Mouse (Mus musculus): ENCODE data around the gene Notch1. TPM values are rescaled to one million over a fixed set of nuclear protein-coding genes. Genes with fewer than 3 reads are reported as not detected.

The Notch1 gene
- polyA plus RNA-seq, 1 experiment from 2014 or later: 11.3 TPM

GRCm38 (mm10) chr2:26446671-26447070, 69.8 kb downstream of the Notch1 start:
- peaks cover 2% of the 10 kb centered on the region; the same call in 1 of the 2 replicates for H3K36me3 ChIP-seq
- ATAC-seq: no peak
- H3K27ac ChIP-seq: 0 out of 2 replicates have a peak overlapping the region, but pooled peaks have one; percentile 78
- 70% methylated on average over 4 of the region's 4 CpGs for WGBS
- H3K27me3 ChIP-seq (replicated peaks): no peaks in the 10 kb centered on the region
- H3K4me2 ChIP-seq (replicated peaks): peak overlapping the region; percentile 92
- H3K9ac ChIP-seq: peak overlapping the region; percentile 71
- peaks cover 19% of the 10 kb centered on the region for H3K4me1 ChIP-seq (replicated peaks)
- H3K4me3 ChIP-seq (replicated peaks): peak overlapping the region; percentile 67
- no peaks in the 10 kb centered on the region for H3K9me3 ChIP-seq

GRCm38 (mm10) chr2:26445666-26446445, 70.6 kb downstream of the Notch1 start:
- WGBS: under 1% methylated on average over 44 of the region's 44 CpGs
- H3K9ac ChIP-seq: peak overlapping the region; percentile 71

DNA sequence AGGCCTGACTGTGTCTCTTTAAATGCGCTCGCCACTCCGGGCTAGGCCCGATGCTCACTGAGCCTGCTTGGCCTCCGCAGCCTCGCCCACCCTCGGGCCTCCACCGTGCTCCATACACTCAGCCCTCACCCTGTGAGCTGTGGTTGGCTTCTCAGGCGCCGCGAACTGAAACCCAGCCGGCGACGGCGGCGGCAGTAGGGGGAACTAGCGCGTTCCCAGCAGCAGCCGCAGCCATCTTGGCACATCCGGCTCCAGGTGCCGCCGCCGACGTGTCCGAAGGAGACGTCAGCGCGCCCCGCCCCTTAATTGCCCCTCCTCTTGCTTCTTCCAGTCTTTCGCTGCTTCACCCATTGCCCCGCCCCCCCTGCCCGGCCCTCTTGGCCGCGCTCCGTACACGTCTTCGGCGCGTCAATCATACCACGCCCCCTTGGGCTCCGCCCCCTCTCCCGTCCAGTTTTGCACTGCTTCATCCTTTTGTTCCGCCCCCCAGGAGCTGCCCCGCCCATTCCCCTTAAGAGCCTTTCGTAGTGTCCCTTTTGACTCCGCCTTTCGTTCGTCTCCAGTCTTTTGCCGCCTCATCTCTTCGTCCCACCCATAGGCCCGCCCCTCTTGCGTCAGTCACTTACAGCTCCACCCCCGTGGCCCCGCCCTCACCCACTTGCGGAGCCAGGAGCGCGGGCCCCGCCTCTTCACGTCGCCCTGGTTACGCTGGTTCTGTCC, 71.4 kb downstream of the Notch1 start, which contains the start of gene Sec16a:
Sec16a (minus strand) TSS at position 271 of the 720 bp plus-strand sequence.
- H3K27me3 ChIP-seq (replicated peaks): no peaks in the 10 kb centered on the region
- peak within 1 kb of the TSS; percentile 97 for H3K9ac ChIP-seq
- peaks cover 19% of the 10 kb centered on the region for H3K4me1 ChIP-seq (replicated peaks)
- ATAC-seq: peak; percentile 95
- peak within 1 kb of the TSS; percentile 92 for H3K4me2 ChIP-seq (replicated peaks)
- H3K9me3 ChIP-seq: no peaks in the 10 kb centered on the region
- H3K36me3 ChIP-seq: peaks cover 17% of the 10 kb centered on the region
- under 1% methylated on average over 59 of the region's 61 CpGs for WGBS
- H3K4me3 ChIP-seq (replicated peaks): peak within 1 kb of the TSS; percentile 67
- peak within 1 kb of the TSS; percentile 86 for H3K27ac ChIP-seq

More at GRCm38 (mm10) chr2:26445666-26446445, 70.6 kb downstream of the Notch1 start:
- ATAC-seq: peak; percentile 93
- H3K4me1 ChIP-seq (replicated peaks): peaks cover 19% of the 10 kb centered on the region
- H3K4me3 ChIP-seq (replicated peaks): peak overlapping the region; percentile 67
- peaks cover 10% of the 10 kb centered on the region for H3K36me3 ChIP-seq
- peak overlapping the region; percentile 92 for H3K4me2 ChIP-seq (replicated peaks)
- peak overlapping the region; percentile 78 for H3K27ac ChIP-seq
- no peaks in the 10 kb centered on the region for H3K9me3 ChIP-seq
- no peaks in the 10 kb centered on the region for H3K27me3 ChIP-seq (replicated peaks)

DNA sequence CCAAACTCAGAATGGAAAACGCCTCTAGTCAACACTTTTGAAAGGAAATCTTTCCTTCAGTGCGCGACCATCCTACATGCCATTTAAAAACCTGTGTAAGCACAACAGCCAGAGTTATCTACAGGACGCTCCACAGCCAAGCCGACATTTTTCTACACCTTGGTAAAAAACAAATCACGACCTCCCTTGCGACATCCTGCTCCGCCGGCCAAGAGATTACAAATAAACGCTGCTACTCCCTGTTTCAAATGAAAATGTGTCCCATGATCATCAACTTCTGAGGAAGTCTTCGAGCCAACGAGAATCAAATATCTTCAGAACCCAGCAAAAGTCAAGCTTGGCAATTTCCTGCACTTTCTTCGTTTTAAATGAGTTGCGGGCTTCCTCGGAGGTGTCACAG, 72.1 kb downstream of the Notch1 start:
- Histone ChIP-seq H3K9ac (peak overlapping the region; percentile 97), H3K4me3 (replicated peaks) (peak overlapping the region; percentile 67), H3K4me2 (replicated peaks) (peak overlapping the region; percentile 66)

GRCm38 (mm10) chr2:26443876-26444275, 72.6 kb downstream of the Notch1 start:
- H3K27ac ChIP-seq: no peak overlapping the region
- peak overlapping the region; percentile 67 for H3K4me3 ChIP-seq (replicated peaks)
- H3K27me3 ChIP-seq (replicated peaks): no peaks in the 10 kb centered on the region

More for the DNA sequence above, 72.1 kb downstream of the Notch1 start:
- Histone ChIP-seq H3K27me3 (replicated peaks) (no peaks in the 10 kb centered on the region), H3K27ac (peak overlapping the region; percentile 86), H3K36me3 (peaks cover 25% of the 10 kb centered on the region), H3K9me3 (no peaks in the 10 kb centered on the region), H3K4me1 (replicated peaks) (peaks cover 19% of the 10 kb centered on the region)
- WGBS: 3% methylated on average over 15 of the region's 15 CpGs
- ATAC-seq: no peak

DNA sequence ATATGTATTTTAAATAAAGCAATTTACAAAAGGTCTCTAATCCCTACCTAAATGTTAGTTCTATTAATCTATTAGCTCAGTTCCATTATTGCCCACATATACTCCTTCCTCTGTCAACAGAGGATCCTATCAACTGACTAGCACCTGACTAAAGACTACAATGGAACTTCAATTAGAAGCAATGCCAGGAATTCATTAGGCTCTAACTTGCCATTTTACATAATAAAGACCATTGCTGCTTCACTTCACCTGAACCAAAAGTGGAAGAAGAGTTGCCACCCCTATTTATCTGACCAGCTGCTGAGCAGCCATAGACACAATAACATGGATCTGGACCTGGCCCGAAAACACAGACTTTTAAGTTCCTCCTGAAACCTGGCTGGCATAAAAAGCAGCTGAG, 73.6 kb downstream of the Notch1 start:
- Histone ChIP-seq H3K4me3 (replicated peaks) (no peak overlapping the region), H3K4me1 (replicated peaks) (peaks cover 19% of the 10 kb centered on the region), H3K9ac (no peak overlapping the region), H3K27ac (no peak overlapping the region), H3K4me2 (replicated peaks) (peak overlapping the region; percentile 66; the same call in 1 of the 2 replicates), H3K9me3 (no peaks in the 10 kb centered on the region), H3K36me3 (peaks cover 37% of the 10 kb centered on the region), H3K27me3 (replicated peaks) (no peaks in the 10 kb centered on the region)
- 84% methylated on average over 1 of the region's 1 CpGs for WGBS
- ATAC-seq: no peak

More at GRCm38 (mm10) chr2:26443876-26444275, 72.6 kb downstream of the Notch1 start:
- 17% methylated on average over 3 of the region's 3 CpGs for WGBS
- Histone ChIP-seq H3K4me1 (replicated peaks) (peaks cover 19% of the 10 kb centered on the region), H3K9ac (peak overlapping the region; percentile 97), H3K4me2 (replicated peaks) (peak overlapping the region; percentile 66), H3K9me3 (no peaks in the 10 kb centered on the region), H3K36me3 (peaks cover 29% of the 10 kb centered on the region)
- ATAC-seq: no peak

DNA sequence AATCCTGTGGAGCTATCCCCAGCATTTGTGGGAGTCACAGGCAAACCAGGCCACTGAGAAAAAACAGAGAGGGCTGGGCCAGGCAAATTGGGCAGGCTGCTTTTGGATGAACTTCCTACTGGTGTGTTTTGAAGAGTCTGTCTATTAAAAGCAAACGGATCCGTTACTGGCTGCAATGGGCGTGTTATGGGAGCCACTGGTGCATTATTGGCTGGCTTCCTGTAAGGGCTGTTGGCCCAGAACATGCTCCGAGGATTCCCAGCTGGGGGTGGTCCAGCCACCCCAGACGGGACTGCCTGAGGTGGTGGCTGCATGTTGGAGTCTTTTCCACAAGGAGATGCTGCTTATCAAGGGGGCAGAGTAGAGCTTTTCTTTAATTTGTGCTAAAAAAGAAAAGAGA, 74.8 kb downstream of the Notch1 start:
- no peak overlapping the region for H3K4me3 ChIP-seq (replicated peaks)

DNA sequence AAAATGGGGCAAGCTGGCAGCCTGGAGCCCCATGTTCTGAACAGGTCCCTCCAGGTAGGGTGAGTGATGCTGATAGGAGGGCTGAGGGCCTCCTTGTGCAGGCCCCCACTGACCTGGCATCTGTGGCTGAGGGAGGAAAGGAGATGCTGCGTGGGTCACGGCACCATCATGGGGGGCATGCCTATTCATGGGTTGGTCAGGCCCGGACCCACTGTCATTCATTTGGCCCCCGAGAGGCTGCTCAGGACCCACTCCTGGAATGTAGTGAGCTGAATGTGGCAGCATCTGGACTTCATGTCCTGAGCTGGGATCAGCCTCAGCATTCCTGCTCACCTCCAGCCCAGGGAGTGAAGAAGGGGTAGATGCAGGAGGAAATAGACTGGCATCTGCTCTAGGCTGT, 75.2 kb downstream of the Notch1 start:
- Histone ChIP-seq H3K4me1 (replicated peaks) (peaks cover 10% of the 10 kb centered on the region), H3K4me2 (replicated peaks) (no peak overlapping the region), H3K27me3 (replicated peaks) (no peaks in the 10 kb centered on the region), H3K27ac (no peak overlapping the region), H3K9ac (no peak overlapping the region), H3K4me3 (replicated peaks) (no peak overlapping the region), H3K9me3 (no peaks in the 10 kb centered on the region), H3K36me3 (peaks cover 37% of the 10 kb centered on the region)
- ATAC-seq: no peak
- 92% methylated on average over 4 of the region's 4 CpGs for WGBS

More for the DNA sequence above, 74.8 kb downstream of the Notch1 start:
- no peak overlapping the region for H3K9ac ChIP-seq
- H3K9me3 ChIP-seq: no peaks in the 10 kb centered on the region
- no peaks in the 10 kb centered on the region for H3K27me3 ChIP-seq (replicated peaks)
- 76% methylated on average over 5 of the region's 5 CpGs for WGBS
- no peak for ATAC-seq
- H3K4me1 ChIP-seq (replicated peaks): peaks cover 15% of the 10 kb centered on the region
- no peak overlapping the region for H3K4me2 ChIP-seq (replicated peaks)
- H3K36me3 ChIP-seq: peaks cover 37% of the 10 kb centered on the region
- no peak overlapping the region for H3K27ac ChIP-seq

DNA sequence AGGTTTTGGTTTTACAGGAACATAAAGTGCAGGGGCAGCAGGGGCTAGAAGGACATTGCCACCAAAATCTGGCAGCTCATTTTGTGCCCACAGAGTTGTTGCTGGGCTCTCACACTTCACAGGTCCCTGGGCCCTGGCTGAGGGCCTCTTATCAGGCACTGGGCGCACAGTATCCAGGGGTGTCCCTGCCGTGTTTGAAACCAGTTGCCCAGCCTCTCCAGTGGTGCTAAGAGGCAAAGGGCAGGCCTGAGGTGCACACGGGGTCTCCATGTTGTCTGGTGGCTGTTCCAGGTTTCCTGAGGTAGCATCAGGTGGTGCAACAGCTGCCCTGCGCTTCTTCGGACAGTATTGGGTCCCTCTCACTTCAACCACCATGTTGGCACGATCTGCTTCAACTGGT, 76.8 kb downstream of the Notch1 start:
- no peak for ATAC-seq
- no peak overlapping the region for H3K4me2 ChIP-seq (replicated peaks)
- no peaks in the 10 kb centered on the region for H3K27me3 ChIP-seq (replicated peaks)
- H3K4me3 ChIP-seq (replicated peaks): no peak overlapping the region
- H3K36me3 ChIP-seq: peaks cover 47% of the 10 kb centered on the region
- no peak overlapping the region for H3K27ac ChIP-seq
- H3K4me1 ChIP-seq (replicated peaks): peaks cover 10% of the 10 kb centered on the region
- no peak overlapping the region for H3K9ac ChIP-seq
- H3K9me3 ChIP-seq: no peaks in the 10 kb centered on the region
- 94% methylated on average over 6 of the region's 6 CpGs for WGBS

- H3K9me3 ChIP-seq: no peaks in the 10 kb centered on the region
- H3K27ac ChIP-seq: no peak overlapping the region
- peaks cover 3% of the 10 kb centered on the region; the same call in 1 of the 2 replicates for H3K4me1 ChIP-seq (replicated peaks)
- H3K4me3 ChIP-seq (replicated peaks): no peak overlapping the region
- no peak for ATAC-seq
- 89% methylated on average over 7 of the region's 7 CpGs for WGBS
- H3K4me2 ChIP-seq (replicated peaks): no peak overlapping the region
- H3K9ac ChIP-seq: no peak overlapping the region
- peaks cover 50% of the 10 kb centered on the region for H3K36me3 ChIP-seq
- H3K27me3 ChIP-seq (replicated peaks): no peaks in the 10 kb centered on the region
These were observed 78.1 kb downstream of the Notch1 start for GRCm38 (mm10) chr2:26438373-26438772.

- H3K9ac ChIP-seq: 0 out of 2 replicates have a peak overlapping the region, but pooled peaks have one; percentile 6
- peaks cover 53% of the 10 kb centered on the region for H3K36me3 ChIP-seq
- H3K27me3 ChIP-seq (replicated peaks): no peaks in the 10 kb centered on the region
These were observed 79.2 kb downstream of the Notch1 start for GRCm38 (mm10) chr2:26437221-26437620.

More at GRCm38 (mm10) chr2:26437221-26437620, 79.2 kb downstream of the Notch1 start:
- Histone ChIP-seq H3K4me2 (replicated peaks) (no peak overlapping the region), H3K9me3 (no peaks in the 10 kb centered on the region), H3K27ac (no peak overlapping the region), H3K4me3 (replicated peaks) (no peak overlapping the region), H3K4me1 (replicated peaks) (no peaks in the 10 kb centered on the region)
- 64% methylated on average over 4 of the region's 4 CpGs for WGBS
- no peak for ATAC-seq
